In genomic region chr10:41271860-41272259, GRCm38 (mm10) we compare ENCODE assay signal across 9 mouse cellular contexts. TPM values are rescaled to one million over a fixed set of nuclear protein-coding genes. Genes with fewer than 3 reads are reported as not detected.
DNase-seq lines count a peak whose midpoint lies in the region; ATAC-seq and TF ChIP-seq lines count a peak whose summit lies in the region.
"Had no signal": no experiment of that assay in that cellular context is flagged by ENCODE, and none has a peak within 500 bp of the region (broad histone marks: within the 10 kb centered on the region; RNA-seq: fewer than 3 reads in every experiment).

No protein-coding gene starts in this region.

- no peak overlapping the region for H3K4me3 ChIP-seq in intestine, postnatal 0 days (ENCODE audit: low read depth, low read length)
- H3K4me3 ChIP-seq in intestine, embryonic 15.5 days (replicated peaks): no peak overlapping the region
- H3K4me3 ChIP-seq in heart, embryonic 11.5 days (ENCODE audit: low read depth, low read length): no peak overlapping the region
- H3K4me3 ChIP-seq: lung, embryonic 15.5 days had no signal

- no peak overlapping the region for H3K9ac ChIP-seq in intestine, postnatal 0 days (ENCODE audit: low read depth, low read length)
- no peak overlapping the region for H3K9ac ChIP-seq in intestine, embryonic 15.5 days
- H3K9ac ChIP-seq in heart, embryonic 11.5 days (ENCODE audit: low read depth, low read length): no peak overlapping the region
- H3K9ac ChIP-seq: lung, embryonic 15.5 days had no signal

- 59% methylated on average over 7 of the region's 7 CpGs for WGBS in intestine, postnatal 0 days
- WGBS in intestine, embryonic 15.5 days: 54% methylated on average over 7 of the region's 7 CpGs
- 50% methylated on average over 7 of the region's 7 CpGs for WGBS in heart, embryonic 11.5 days (ENCODE audit: insufficient replicate concordance)

- TF ChIP-seq POLR2A in brain, embryonic 14.5 days (IDR thresholded peaks at IDR 0.05; ENCODE audit: borderline replicate concordance, extremely low read depth, insufficient read depth, insufficient read length, poor library complexity, severe bottlenecking): no peak

- H3K36me3 ChIP-seq in intestine, postnatal 0 days (ENCODE audit: control insufficient read depth, insufficient read depth): peaks cover 11% of the 10 kb centered on the region; the same call in 1 of the 2 replicates
- H3K36me3 ChIP-seq in intestine, embryonic 15.5 days: 0 out of 2 replicates have a peak, but pooled peaks cover 2% of the 10 kb centered on the region
- H3K36me3 ChIP-seq in heart, embryonic 11.5 days (ENCODE audit: control insufficient read depth, insufficient read depth, low read length): 0 out of 2 replicates have a peak, but pooled peaks cover 5% of the 10 kb centered on the region
- H3K36me3 ChIP-seq: lung, embryonic 15.5 days had no signal

- H3K9me3 ChIP-seq in intestine, postnatal 0 days (ENCODE audit: control insufficient read depth): no peaks in the 10 kb centered on the region
- no peaks in the 10 kb centered on the region for H3K9me3 ChIP-seq in intestine, embryonic 15.5 days
- H3K9me3 ChIP-seq in heart, embryonic 11.5 days (replicated peaks; ENCODE audit: control insufficient read depth, low read length): no peaks in the 10 kb centered on the region
- H3K9me3 ChIP-seq: lung, embryonic 15.5 days had no signal

- H3K4me1 ChIP-seq in intestine, postnatal 0 days (replicated peaks; ENCODE audit: control insufficient read depth, insufficient read depth, low read length): no peaks in the 10 kb centered on the region
- H3K4me1 ChIP-seq in intestine, embryonic 15.5 days (replicated peaks): no peaks in the 10 kb centered on the region
- H3K4me1 ChIP-seq in heart, embryonic 11.5 days (ENCODE audit: control insufficient read depth, insufficient read depth, low read length): no peaks in the 10 kb centered on the region
- H3K4me1 ChIP-seq: lung, embryonic 15.5 days had no signal

- H3K27ac ChIP-seq in intestine, postnatal 0 days (ENCODE audit: low read depth, low read length): no peak overlapping the region
- H3K27ac ChIP-seq in intestine, embryonic 15.5 days: no peak overlapping the region
- H3K27ac ChIP-seq in heart, embryonic 11.5 days (ENCODE audit: low read depth, low read length): no peak overlapping the region
- H3K27ac ChIP-seq: lung, embryonic 15.5 days had no signal

- no peaks in the 10 kb centered on the region for H3K27me3 ChIP-seq in intestine, postnatal 0 days (replicated peaks; ENCODE audit: control insufficient read depth, insufficient read depth, low read length)
- H3K27me3 ChIP-seq in intestine, embryonic 15.5 days (replicated peaks): no peaks in the 10 kb centered on the region
- H3K27me3 ChIP-seq in heart, embryonic 11.5 days (ENCODE audit: control insufficient read depth, insufficient read depth, low read length): no peaks in the 10 kb centered on the region
- H3K27me3 ChIP-seq: lung, embryonic 15.5 days had no signal

- DNase-seq in right cerebral cortex, postnatal 14 days: peak; percentile 52
- DNase-seq in right cerebral cortex, postnatal 25 days: no peak
- peak; percentile 47 for DNase-seq in brain, embryonic 14.5 days (ENCODE audit: low read depth)
- peak; percentile 51 for DNase-seq in testis, postnatal 10 days (ENCODE audit: low spot score)

- peak; percentile 63 for TF ChIP-seq CTCF in intestine, postnatal 0 days (IDR thresholded peaks at IDR 0.05; ENCODE audit: low read depth)
- TF ChIP-seq CTCF in brain, embryonic 14.5 days (IDR thresholded peaks at IDR 0.05; ENCODE audit: borderline replicate concordance, extremely low read depth, insufficient read depth, insufficient read length): peak; percentile 61

- no peak for ATAC-seq in intestine, postnatal 0 days
- ATAC-seq in intestine, embryonic 15.5 days: no peak
- no peak for ATAC-seq in heart, embryonic 11.5 days (replicated peaks; ENCODE audit: insufficient number of reproducible peaks, low FRiP score, low TSS enrichment)
- ATAC-seq: intestine, embryonic 16.5 days had no signal

- no peak overlapping the region for H3K4me2 ChIP-seq in intestine, postnatal 0 days (replicated peaks; ENCODE audit: low read depth)
- no peak overlapping the region for H3K4me2 ChIP-seq in intestine, embryonic 15.5 days (replicated peaks)
- no peak overlapping the region for H3K4me2 ChIP-seq in heart, embryonic 11.5 days
- H3K4me2 ChIP-seq: lung, embryonic 15.5 days had no signal

RNA-seq across cellular contexts. Expression of gene Fig4, which starts 31.2 kb away (rescaled TPM):
- 10.6 and 10.7 TPM in 2 replicates for polyA plus RNA-seq in intestine, postnatal 0 days (2015; fragmentation: Nextera tagmentation; extraction: Ambion mirVana)
- polyA plus RNA-seq in intestine, embryonic 15.5 days (2015; fragmentation: Nextera tagmentation; extraction: Ambion mirVana): 16.9 and 20.2 TPM in 2 replicates
- polyA plus RNA-seq in brain, embryonic 14.5 days (2012; rRNA removed): 15.8 and 19.4 TPM in 2 replicates
- polyA plus RNA-seq in heart, embryonic 11.5 days (2014; fragmentation: Nextera tagmentation; extraction: Ambion mirVana): 37.4 and 43.4 TPM in 2 replicates

RNA-seq across cellular contexts. Expression of gene Ak9, which starts 31.9 kb away (rescaled TPM):
- not detected in 2 replicates for polyA plus RNA-seq in intestine, postnatal 0 days (2015; fragmentation: Nextera tagmentation; extraction: Ambion mirVana)
- polyA plus RNA-seq in intestine, embryonic 15.5 days (2015; fragmentation: Nextera tagmentation; extraction: Ambion mirVana): 0.03 TPM in 1 of 2 replicates, not detected in the other
- 0.09 and 0.25 TPM in 2 replicates for polyA plus RNA-seq in brain, embryonic 14.5 days (2012; rRNA removed)
- 0.18 and 0.20 TPM in 2 replicates for polyA plus RNA-seq in heart, embryonic 11.5 days (2014; fragmentation: Nextera tagmentation; extraction: Ambion mirVana)
